Mouse (Mus musculus) ovary, postnatal 10 days (tissue): ENCODE data around the gene Naa40.

Experiments used
- DNase-seq: peaks from one replicate; pipeline ENCODE4 v3.0.0; 2022; ENCODE audit warnings: low spot score

The Naa40 gene

GRCm38 (mm10) chr19:7265478-7266191, 24.7 kb upstream of the Naa40 start:
- no peak for DNase-seq

- DNase-seq, result no peak
These were observed 23.9 kb upstream of the Naa40 start for GRCm38 (mm10) chr19:7264766-7265331.

DNA sequence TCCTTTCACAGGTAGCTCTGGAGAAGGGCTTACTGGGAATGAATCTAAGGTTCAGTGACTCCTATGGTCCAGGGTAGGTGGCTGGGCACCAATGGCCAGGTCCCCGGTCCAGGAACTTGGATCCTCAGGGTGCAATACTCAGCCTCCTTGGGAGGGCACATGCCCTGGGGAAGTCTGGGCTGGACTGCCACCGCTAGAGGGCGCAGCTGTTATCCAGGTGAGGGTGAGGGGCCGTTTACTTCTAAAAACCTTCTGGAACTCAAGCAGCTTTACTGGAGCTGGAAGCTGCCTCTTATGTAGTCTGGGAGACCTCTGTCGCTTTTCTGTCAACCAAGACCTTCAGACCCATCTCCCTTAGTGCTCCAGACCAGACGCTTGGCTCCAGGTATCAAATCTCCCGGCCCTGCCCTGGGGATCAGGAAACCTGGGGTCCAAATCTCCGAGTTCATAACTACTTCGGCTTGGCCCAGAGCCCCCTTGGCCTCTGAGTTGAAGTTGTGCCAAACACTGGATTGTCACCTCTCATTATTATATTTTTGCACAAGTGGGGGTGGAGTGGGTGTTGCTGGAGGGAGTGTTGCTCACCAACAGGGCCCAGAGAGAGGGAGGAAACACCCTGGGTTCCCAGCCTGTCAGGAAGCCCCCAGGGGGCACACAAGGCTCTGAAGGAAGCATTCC, 23.2 kb upstream of the Naa40 start:
- peak; percentile 83 for DNase-seq

- no peak for DNase-seq
These were observed 21.6 kb upstream of the Naa40 start for GRCm38 (mm10) chr19:7262592-7262991.

GRCm38 (mm10) chr19:7261964-7262363, 21.0 kb upstream of the Naa40 start:
- no peak for DNase-seq

- no peak for DNase-seq
These were observed 20.5 kb upstream of the Naa40 start for GRCm38 (mm10) chr19:7261476-7261875.

GRCm38 (mm10) chr19:7257881-7258280, 16.9 kb upstream of the Naa40 start:
- no peak for DNase-seq

GRCm38 (mm10) chr19:7246021-7246420, 5.0 kb upstream of the Naa40 start:
- no peak for DNase-seq

DNA sequence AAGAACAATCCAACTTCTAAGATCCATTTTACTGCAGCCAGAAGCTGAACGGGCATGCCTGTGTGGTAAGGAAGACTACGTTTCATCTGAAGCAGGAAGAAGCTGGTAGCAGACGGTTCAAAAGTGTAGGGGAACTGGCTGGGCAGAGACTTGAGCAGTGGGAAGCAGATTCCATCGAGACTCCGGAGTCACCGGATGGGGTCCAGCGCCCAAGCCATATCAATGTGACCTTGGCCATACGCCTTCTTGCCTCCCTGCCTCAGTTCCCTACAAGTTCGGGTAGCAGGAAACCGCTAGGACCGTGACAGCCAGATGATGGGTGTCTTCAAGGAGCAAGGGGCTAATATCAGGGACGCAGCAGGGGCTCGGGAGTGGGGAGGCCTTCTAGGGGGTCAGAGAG, 692 bp downstream of the Naa40 start:
- no peak for DNase-seq

DNA sequence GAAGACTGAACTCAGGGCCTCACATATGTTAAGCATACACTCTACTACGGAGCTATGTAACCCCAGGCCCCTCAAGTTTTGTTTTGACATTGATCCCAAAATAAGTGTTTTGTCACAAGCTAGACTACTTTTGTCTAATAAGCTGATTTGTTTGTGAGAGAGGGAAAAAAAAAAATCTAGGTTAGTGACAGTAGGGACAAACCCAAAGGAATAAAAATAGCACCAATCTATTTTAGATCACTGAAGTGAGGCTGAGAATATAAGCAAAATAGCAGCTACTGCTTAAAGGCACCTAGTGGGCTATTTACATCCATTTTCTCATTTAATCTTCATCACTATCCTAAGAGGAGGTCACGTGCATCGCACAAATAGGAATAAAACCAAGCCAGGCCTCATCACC, 1.4 kb downstream of the Naa40 start:
- no peak for DNase-seq

GRCm38 (mm10) chr19:7236742-7237141, 4.2 kb downstream of the Naa40 start:
- DNase-seq, result no peak

DNA sequence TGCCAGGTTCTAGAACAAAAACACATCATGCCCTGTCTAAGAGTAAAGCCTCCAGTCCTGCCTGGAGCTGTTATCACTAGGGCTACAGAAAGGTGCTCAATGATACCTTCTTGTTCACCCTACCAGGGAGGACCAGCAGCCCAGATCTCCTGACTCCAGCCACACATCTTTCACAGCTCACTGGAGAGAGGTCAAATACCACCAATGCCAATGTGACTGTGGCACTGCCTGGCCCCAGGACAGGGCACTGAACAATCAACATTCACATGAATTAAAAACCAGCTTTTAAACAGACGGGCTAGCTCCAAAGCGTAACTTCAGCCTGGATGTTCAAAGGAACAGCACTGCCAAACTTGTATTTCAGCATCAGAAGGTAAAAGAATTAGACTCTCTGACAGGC, 5.0 kb downstream of the Naa40 start:
- no peak for DNase-seq

GRCm38 (mm10) chr19:7235461-7235860, 5.5 kb downstream of the Naa40 start:
- DNase-seq, result no peak

- DNase-seq, result peak; percentile 41
These were observed 6.3 kb downstream of the Naa40 start for GRCm38 (mm10) chr19:7234537-7235221.

DNA sequence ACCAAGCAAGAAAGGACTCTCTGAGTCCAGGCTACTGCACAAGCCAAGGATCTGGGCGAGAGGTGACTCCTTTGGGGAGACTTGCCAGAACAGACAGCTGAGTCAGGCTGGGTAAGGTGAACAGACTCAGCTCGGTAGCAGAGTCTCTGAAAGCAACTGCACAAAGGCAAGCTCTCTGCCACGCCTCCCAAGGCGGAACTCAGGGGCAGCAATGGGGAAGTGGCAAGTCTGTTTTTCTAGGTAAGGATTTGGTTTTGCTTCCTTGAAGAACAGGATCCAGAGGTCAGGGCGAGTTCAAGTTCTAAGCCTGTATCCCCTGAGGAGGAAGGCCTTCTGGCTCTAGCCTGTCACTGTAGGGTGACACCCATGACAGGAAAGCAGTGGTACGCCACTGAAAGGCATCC, 14.5 kb downstream of the Naa40 start:
- DNase-seq, result no peak

DNA sequence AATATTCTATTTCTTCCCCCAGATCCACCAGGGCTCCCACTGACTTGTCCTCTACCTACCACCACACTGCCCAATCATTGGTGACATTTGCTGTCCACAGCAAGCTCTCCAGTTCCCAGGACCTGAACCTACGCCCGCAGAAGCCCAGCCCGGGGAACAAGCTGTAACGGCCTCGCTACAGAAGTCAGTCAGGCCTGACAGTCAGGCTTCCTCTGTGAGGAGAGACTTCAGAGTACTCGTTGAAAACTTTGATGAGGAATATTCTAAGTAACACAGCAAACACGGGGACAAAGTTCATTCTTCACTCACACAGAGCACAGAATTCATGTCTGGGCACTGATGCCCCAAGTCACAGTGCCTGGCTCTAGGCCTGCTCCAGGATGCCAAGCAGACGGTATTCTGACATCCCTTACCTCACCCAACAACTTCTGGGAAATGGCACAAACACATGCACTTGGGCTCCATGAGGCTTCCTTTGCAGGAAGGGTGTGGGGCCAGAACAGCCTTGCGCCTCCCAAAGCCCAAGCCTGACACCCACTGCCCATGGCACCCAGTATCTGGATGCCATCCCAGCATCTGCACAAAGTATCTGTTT, 15.8 kb downstream of the Naa40 start:
- DNase-seq, result no peak

DNA sequence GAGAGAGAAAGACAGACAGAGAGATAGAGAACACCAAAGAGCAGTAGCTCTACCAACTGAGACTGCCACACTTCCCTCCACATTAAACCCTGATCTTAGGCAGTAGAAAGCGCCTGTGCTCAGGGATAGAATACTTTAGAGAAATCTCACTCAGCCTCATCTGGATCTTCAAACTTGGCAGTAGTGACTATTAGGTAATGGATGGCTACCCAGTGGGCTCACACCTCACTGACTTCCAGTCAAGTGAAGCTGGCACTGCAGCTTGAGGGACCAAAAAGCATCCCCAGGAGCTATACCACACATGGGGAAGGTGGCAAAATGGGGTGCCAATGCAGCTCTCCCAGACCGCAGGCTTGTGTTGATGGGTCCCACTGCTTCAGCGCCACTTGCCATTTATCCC, 16.7 kb downstream of the Naa40 start:
- DNase-seq, result no peak

DNA sequence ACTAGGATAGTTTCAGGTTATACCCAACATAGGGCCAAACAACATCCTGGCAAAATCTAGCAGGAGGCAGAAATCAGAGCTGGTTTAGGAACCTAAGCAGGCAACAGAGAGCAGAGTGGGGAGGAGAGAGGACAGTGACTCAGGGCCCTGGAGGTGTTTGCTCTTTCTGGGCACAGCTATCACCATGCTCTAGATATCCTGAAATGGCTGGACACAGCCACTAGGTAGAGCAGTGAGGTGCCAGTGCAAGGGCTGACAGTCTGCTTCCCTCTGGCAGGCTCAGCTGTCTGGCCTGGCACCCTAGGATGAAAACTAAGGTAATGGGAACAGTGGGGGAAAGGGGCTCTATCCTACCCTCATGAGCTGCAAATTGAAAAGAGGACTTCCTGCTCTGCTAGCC, 17.5 kb downstream of the Naa40 start:
- no peak for DNase-seq

DNA sequence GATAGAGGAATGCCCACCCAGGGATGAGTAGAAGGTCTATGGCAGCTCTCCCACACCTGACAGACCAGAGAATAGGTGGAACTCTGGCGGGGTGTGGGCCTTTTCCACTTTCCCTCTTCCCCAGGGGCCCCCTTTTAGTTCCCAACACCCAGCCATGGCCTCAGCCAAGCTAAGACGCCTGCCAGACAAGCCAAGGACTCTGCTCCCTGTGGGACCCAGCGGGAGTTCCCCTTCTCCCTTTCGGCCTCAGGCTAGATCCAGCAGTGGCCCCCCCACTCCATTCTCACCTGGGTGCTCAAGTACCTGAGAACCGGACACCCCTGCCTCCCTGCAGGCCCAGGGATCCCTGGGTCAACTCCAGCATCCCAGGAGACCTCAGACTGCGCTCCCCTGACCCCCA, 18.8 kb downstream of the Naa40 start:
- no peak for DNase-seq

- no peak for DNase-seq
These were observed 22.2 kb downstream of the Naa40 start for GRCm38 (mm10) chr19:7218753-7219152.

DNA sequence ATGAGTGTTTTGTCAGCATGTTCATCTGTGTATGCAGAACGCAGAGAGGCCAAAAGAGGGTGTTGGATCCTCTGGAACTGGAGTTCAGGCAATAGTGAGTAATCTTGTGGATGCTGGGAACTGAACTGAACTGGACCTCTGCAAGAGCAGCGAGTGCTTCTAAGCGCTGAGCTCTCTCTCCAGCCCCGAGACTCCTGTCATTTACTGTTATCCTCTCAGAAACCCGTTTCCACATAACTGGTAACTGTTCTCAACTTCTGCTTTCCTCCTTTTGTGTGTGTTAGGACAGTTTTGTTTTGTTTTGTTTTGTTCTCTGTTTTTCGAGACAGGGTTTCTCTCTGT, 23.1 kb downstream of the Naa40 start:
- DNase-seq, result no peak

DNA sequence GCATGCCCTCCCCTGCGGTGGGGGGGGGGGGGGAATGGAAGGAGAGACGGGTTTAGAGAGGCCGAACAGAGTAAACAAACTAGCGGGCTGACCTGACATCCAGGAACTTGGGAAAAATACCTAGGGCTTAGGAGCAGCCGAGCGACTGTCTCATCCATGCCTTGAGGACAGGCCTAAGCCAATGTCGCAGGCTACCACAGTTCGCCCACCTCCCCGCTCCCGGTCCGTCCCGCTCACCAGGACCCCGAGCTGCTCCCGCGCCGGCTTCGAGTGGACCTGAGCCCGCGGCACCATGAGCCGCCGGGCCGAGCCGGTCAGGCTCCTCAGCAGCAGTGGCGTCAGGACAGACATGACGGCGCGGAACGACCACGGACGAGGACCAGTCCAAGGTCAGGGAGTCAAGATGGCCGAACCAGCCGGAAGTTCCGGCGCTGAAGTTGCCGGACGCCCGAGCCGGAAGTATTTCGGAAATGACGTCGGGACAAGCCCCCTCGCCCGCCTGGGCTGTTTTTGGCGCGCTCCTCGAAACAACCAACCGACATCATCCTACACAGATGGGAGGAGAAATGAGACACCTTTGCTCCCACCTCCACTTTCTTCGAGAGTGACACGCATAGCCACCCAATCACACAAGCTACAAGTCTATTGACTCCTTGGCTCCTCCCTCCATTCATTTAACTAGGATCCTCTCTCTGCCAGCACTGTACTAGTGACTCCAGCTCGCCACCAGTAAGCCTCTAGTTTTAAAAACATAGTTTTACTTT, 23.6 kb downstream of the Naa40 start, which contains the start of gene Cox8a:
TSS of gene Cox8a (minus strand) at position 455 of the 764 bp plus-strand sequence.
- DNase-seq, result peak; percentile 77
